In genomic region chr13:51777048-51777737, GRCm38 (mm10) we compare ENCODE assay signal across 8 mouse cellular contexts. TPM values are rescaled to one million over a fixed set of nuclear protein-coding genes. Genes with fewer than 3 reads are reported as not detected.
DNase-seq lines count a peak whose midpoint lies in the region; ATAC-seq lines count a peak whose summit lies in the region.

No protein-coding gene starts in this region.

- ATAC-seq in common myeloid progenitor, adult 5-6 weeks (replicated peaks; ENCODE audit: low read depth, poor library complexity, severe bottlenecking) = peak; percentile 73
- ATAC-seq in intestine, embryonic 15.5 days = peak; percentile 86
- ATAC-seq in neural tube, embryonic 13.5 days (ENCODE audit: low read depth) = peak; percentile 85
- ATAC-seq in CD4-positive, CD25-positive, alpha-beta regulatory T cell, adult 4 months = no peak

- peaks cover 10% of the 10 kb centered on the region; the same call in 1 of the 2 replicates for H3K4me1 ChIP-seq in intestine, embryonic 15.5 days (replicated peaks)
- H3K4me1 ChIP-seq in neural tube, embryonic 13.5 days (replicated peaks) = peaks cover 30% of the 10 kb centered on the region

- no peaks in the 10 kb centered on the region for H3K36me3 ChIP-seq in intestine, embryonic 15.5 days
- no peaks in the 10 kb centered on the region for H3K36me3 ChIP-seq in neural tube, embryonic 13.5 days

- no peak overlapping the region for H3K4me3 ChIP-seq in intestine, embryonic 15.5 days (replicated peaks)
- H3K4me3 ChIP-seq in neural tube, embryonic 13.5 days = no peak overlapping the region

- H3K27me3 ChIP-seq in intestine, embryonic 15.5 days (replicated peaks) = no peaks in the 10 kb centered on the region
- no peaks in the 10 kb centered on the region for H3K27me3 ChIP-seq in neural tube, embryonic 13.5 days

- H3K9ac ChIP-seq in intestine, embryonic 15.5 days = no peak overlapping the region
- H3K9ac ChIP-seq in neural tube, embryonic 13.5 days = peak overlapping the region; percentile 52

- WGBS in intestine, embryonic 15.5 days = 35% methylated on average over 11 of the region's 11 CpGs
- WGBS in neural tube, embryonic 13.5 days = 6% methylated on average over 11 of the region's 11 CpGs

- no peak overlapping the region for H3K4me2 ChIP-seq in intestine, embryonic 15.5 days (replicated peaks)
- peak overlapping the region; percentile 9; the same call in 1 of the 2 replicates for H3K4me2 ChIP-seq in neural tube, embryonic 13.5 days

- DNase-seq in ovary, adult 18-20 months (ENCODE audit: low spot score) = peak; percentile 77
- DNase-seq in ovary, postnatal 10 days (ENCODE audit: low spot score) = no peak
- DNase-seq in heart, adult 11 months = peak; percentile 99
- DNase-seq in left cerebral cortex, adult 9 months (ENCODE audit: low spot score in 2 of 2) = peak; percentile 67 to 70

- H3K9me3 ChIP-seq in intestine, embryonic 15.5 days = no peaks in the 10 kb centered on the region
- no peaks in the 10 kb centered on the region for H3K9me3 ChIP-seq in neural tube, embryonic 13.5 days

- no peak overlapping the region; the same call in 1 of the 2 replicates for H3K27ac ChIP-seq in intestine, embryonic 15.5 days
- peak overlapping the region; percentile 57 for H3K27ac ChIP-seq in neural tube, embryonic 13.5 days (replicated peaks)

RNA-seq across cellular contexts. Expression of gene Sema4d, which starts 16.4 kb away (rescaled TPM):
- 30.5 and 33.0 TPM in 2 replicates for total RNA-seq in common myeloid progenitor, adult 5-6 weeks (2017)
- polyA plus RNA-seq in intestine, embryonic 15.5 days (2015; fragmentation: Nextera tagmentation; extraction: Ambion mirVana) = 6.2 and 7.0 TPM in 2 replicates
- polyA plus RNA-seq in neural tube, embryonic 13.5 days (2015; fragmentation: Nextera tagmentation; extraction: Ambion mirVana) = 14.3 TPM in 2 replicates
- 100 to 1,000 TPM; 122 to 152 TPM for polyA plus RNA-seq in CD4-positive, CD25-positive, alpha-beta regulatory T cell, adult 4 months (2017; shearing (Covaris generic))
